Mouse (Mus musculus) ES-E14 (cell line): ENCODE data around the gene Rab11fip5. TPM values are rescaled to one million over a fixed set of nuclear protein-coding genes. Genes with fewer than 3 reads are reported as not detected.

Source experiments
- DNase-seq: peaks from one replicate; pipeline ENCODE4 v3.0.0-alpha.2; 2013; ENCODE audit warnings: low read depth, low spot score
- H3K27ac ChIP-seq: 2 replicates; pipeline ENCODE4 v1.5.1; 2012; ENCODE audit warnings: low read depth, mild to moderate bottlenecking, low read length, moderate library complexity, mixed read lengths; ENCODE audit not compliant: poor library complexity, insufficient read depth, severe bottlenecking
- H3K36me3 ChIP-seq: 2 replicates; pipeline ENCODE4 v1.6.1; 2012; ENCODE audit warnings: mild to moderate bottlenecking, low read length, moderate library complexity, mixed read lengths; ENCODE audit not compliant: control insufficient read depth, poor library complexity, insufficient read depth, severe bottlenecking
- H3K4me1 ChIP-seq, 2 experiments: fragments of 150-350 bp in 1 of 2; sonication (generic) in 1 of 2; 2 replicates each; pipeline ENCODE4 v1.6.1; 2012; ENCODE audit warnings: low read length in 2 of 2, mild to moderate bottlenecking in 1 of 2, mixed read lengths in 1 of 2; ENCODE audit not compliant: control insufficient read depth in 2 of 2, insufficient read depth in 2 of 2, poor library complexity in 1 of 2
- H3K4me3 ChIP-seq, 2 experiments: fragments of 150-350 bp in 1 of 2; sonication (generic) in 1 of 2; 2 replicates each; pipeline ENCODE4 v1.5.1; 2012; ENCODE audit warnings: low read length in 2 of 2, low read depth in 1 of 2, mild to moderate bottlenecking in 1 of 2, mixed read lengths in 1 of 2; ENCODE audit not compliant: insufficient read depth in 1 of 2, poor library complexity in 1 of 2, severe bottlenecking in 1 of 2
- H3K9ac ChIP-seq: 2 replicates; pipeline ENCODE4 v1.6.1; 2012; ENCODE audit warnings: low read depth, mild to moderate bottlenecking, low read length, mixed read lengths; ENCODE audit not compliant: poor library complexity, insufficient read depth, severe bottlenecking
- H3K9me3 ChIP-seq: fragments of 150-350 bp; sonication (generic); 2 replicates; pipeline ENCODE4 v1.6.1; 2012; ENCODE audit warnings: low read depth, mild to moderate bottlenecking, low read length; ENCODE audit not compliant: control insufficient read depth, insufficient read depth
- CHD2 ChIP-seq: IDR thresholded peaks from 2 replicates; pipeline ENCODE4 v1.6.1; 2014; ENCODE audit warnings: mild to moderate bottlenecking, low read depth, low read length, inconsistent platforms
- HCFC1 ChIP-seq: IDR thresholded peaks from 2 replicates; pipeline ENCODE4 v1.6.1; 2012; ENCODE audit warnings: low read length, inconsistent platforms, borderline replicate concordance; ENCODE audit not compliant: insufficient read depth
- MAFK ChIP-seq: IDR thresholded peaks from 2 replicates; pipeline ENCODE4 v1.6.1; 2014; ENCODE audit warnings: mild to moderate bottlenecking, low read depth, low read length, inconsistent platforms; ENCODE audit not compliant: insufficient read depth
- ZC3H11A ChIP-seq: IDR thresholded peaks from 2 replicates; pipeline ENCODE4 v1.6.1; 2012; ENCODE audit warnings: low read depth, mild to moderate bottlenecking, inconsistent platforms, low read length, borderline replicate concordance
- ZNF384 ChIP-seq: IDR thresholded peaks from 2 replicates; pipeline ENCODE4 v1.6.1; 2012; ENCODE audit warnings: low read depth, low read length, inconsistent platforms
- in situ Hi-C, 2 experiments: fragments of 600-800 bp; cut with MboI; formaldehyde crosslinking; loops; one replicate each; pipeline ENCODE4 v1.15.1; 2025; ENCODE audit warnings: low sequenced_read_pairs in 2 of 2, inconsistent platforms in 1 of 2; ENCODE audit not compliant: unreplicated experiment in 2 of 2
- total RNA-seq: library from RNA; depleted of rRNA; stranded (reverse); fragments of 300-350 nt; gene quantifications from 2 replicates; pipeline ENCODE4 v1.2.3, GENCODE M21; 2012

Rab11fip5 gene
- total RNA-seq, 1 experiment = 13.4 TPM

- no peak overlapping the region for H3K27ac ChIP-seq
- in situ Hi-C loops = no loop called here
- H3K9ac ChIP-seq = no peak overlapping the region
- no peaks in the 10 kb centered on the region for H3K4me1 ChIP-seq
- DNase-seq = no peak
- H3K9me3 ChIP-seq = no peaks in the 10 kb centered on the region
- TF ChIP-seq CHD2 (no peak), ZNF384 (no peak), MAFK (no peak), ZC3H11A (no peak)
- H3K4me3 ChIP-seq = no peak overlapping the region
- no peaks in the 10 kb centered on the region for H3K36me3 ChIP-seq
These were observed 15.6 kb downstream of the Rab11fip5 start for GRCm38 (mm10) chr6:85358877-85359276.

- Histone ChIP-seq H3K9ac (no peak overlapping the region), H3K4me3 (no peak overlapping the region), H3K9me3 (no peaks in the 10 kb centered on the region), H3K36me3 (no peaks in the 10 kb centered on the region), H3K4me1 (no peaks in the 10 kb centered on the region), H3K27ac (no peak overlapping the region)
- DNase-seq = no peak
- in situ Hi-C loops = no loop called here
- no peak for TF ChIP-seq HCFC1
- TF ChIP-seq ZC3H11A = no peak
- TF ChIP-seq ZNF384 = no peak
- TF ChIP-seq CHD2 = no peak
- no peak for TF ChIP-seq MAFK
These were observed 17.6 kb downstream of the Rab11fip5 start for GRCm38 (mm10) chr6:85356682-85357465.

- Histone ChIP-seq H3K9ac (no peak overlapping the region), H3K27ac (no peak overlapping the region), H3K36me3 (no peaks in the 10 kb centered on the region), H3K4me1 (no peaks in the 10 kb centered on the region), H3K4me3 (no peak overlapping the region), H3K9me3 (no peaks in the 10 kb centered on the region)
- in situ Hi-C loops = no loop called here
- TF ChIP-seq HCFC1 (no peak), CHD2 (no peak), ZC3H11A (no peak)
- no peak for DNase-seq
These were observed 18.7 kb downstream of the Rab11fip5 start for GRCm38 (mm10) chr6:85355753-85356152.

- Histone ChIP-seq H3K36me3 (no peaks in the 10 kb centered on the region), H3K4me3 (no peak overlapping the region), H3K4me1 (no peaks in the 10 kb centered on the region), H3K27ac (no peak overlapping the region), H3K9ac (no peak overlapping the region), H3K9me3 (no peaks in the 10 kb centered on the region)
- no peak for DNase-seq
- in situ Hi-C loops = no loop called here
- TF ChIP-seq CHD2 = no peak
- no peak for TF ChIP-seq MAFK
- TF ChIP-seq ZC3H11A = no peak
- TF ChIP-seq HCFC1 = no peak
- TF ChIP-seq ZNF384 = no peak
These were observed 19.7 kb downstream of the Rab11fip5 start for GRCm38 (mm10) chr6:85354709-85355108.

GRCm38 (mm10) chr6:85353706-85354105, 20.7 kb downstream of the Rab11fip5 start:
- Histone ChIP-seq H3K27ac (no peak overlapping the region), H3K9me3 (no peaks in the 10 kb centered on the region), H3K9ac (no peak overlapping the region), H3K4me3 (no peak overlapping the region), H3K36me3 (no peaks in the 10 kb centered on the region), H3K4me1 (no peaks in the 10 kb centered on the region)
- TF ChIP-seq HCFC1 (no peak), ZC3H11A (0 out of 2 replicates have a peak, but pooled peaks have one; percentile 5)
- in situ Hi-C loops = no loop called here
- no peak for DNase-seq
